Mouse (Mus musculus): ENCODE results near the gene Tle6. TPM values are rescaled to one million over a fixed set of nuclear protein-coding genes. Genes with fewer than 3 reads are reported as not detected.

The Tle6 gene
- total RNA-seq, 1 experiment from 2014 or later = 15.3 TPM

Other genes starting within 250 kb of the Tle6 start
- gene Mfsd12, start 243.6 kb downstream of the Tle6 start, total RNA-seq (2021) = 15.2 and 16.3 TPM in 2 replicates
- 2.0 and 2.1 TPM in 2 replicates for gene 4930404N11Rik, start 235.3 kb downstream of the Tle6 start, total RNA-seq (2021)
- 40.5 and 43.3 TPM in 2 replicates for gene Fzr1, start 222.6 kb downstream of the Tle6 start, total RNA-seq (2021)
- gene Dohh, start 216.6 kb downstream of the Tle6 start, total RNA-seq (2021) = 52.6 and 55.6 TPM in 2 replicates
- gene Gm48551, start 216.6 kb downstream of the Tle6 start, total RNA-seq (2021) = 0.48 and 1.6 TPM in 2 replicates
- 0.64 and 2.1 TPM in 2 replicates for gene Gm48552, start 212.1 kb downstream of the Tle6 start, total RNA-seq (2021)
- gene Smim24, start 208.0 kb downstream of the Tle6 start, total RNA-seq (2021) = 0.94 and 1.9 TPM in 2 replicates
- 90.1 and 104 TPM in 2 replicates for gene Nfic, start 145.4 kb downstream of the Tle6 start, total RNA-seq (2021)
- gene Celf5, start 118.4 kb downstream of the Tle6 start, total RNA-seq (2021) = 0.48 and 0.98 TPM in 2 replicates
- 102 and 107 TPM in 2 replicates for gene Ncln, start 104.7 kb downstream of the Tle6 start, total RNA-seq (2021)
- 2.3 and 7.4 TPM in 2 replicates for gene S1pr4, start 100.9 kb downstream of the Tle6 start, total RNA-seq (2021)
- 0.85 and 1.9 TPM in 2 replicates for gene Gna15, start 76.8 kb downstream of the Tle6 start, total RNA-seq (2021)
- 65.0 and 67.2 TPM in 2 replicates for gene Gna11, start 55.9 kb downstream of the Tle6 start, total RNA-seq (2021)
- 646 and 698 TPM in 2 replicates for gene Aes, start 41.6 kb downstream of the Tle6 start, total RNA-seq (2021)
- gene Tle2, start 26.5 kb downstream of the Tle6 start, total RNA-seq (2021) = 17.8 and 18.1 TPM in 2 replicates
- gene BC025920, start 5.2 kb upstream of the Tle6 start, total RNA-seq (2021) = 2.0 TPM in 2 replicates
- gene Sirt6, start 26.7 kb upstream of the Tle6 start, total RNA-seq (2021) = 22.2 and 24.3 TPM in 2 replicates
- gene Ankrd24, start 27.5 kb upstream of the Tle6 start, total RNA-seq (2021) = 18.1 and 22.5 TPM in 2 replicates
- gene Gm10778, start 48.0 kb upstream of the Tle6 start, total RNA-seq (2021) = 2.1 and 3.3 TPM in 2 replicates
- 6.0 and 8.7 TPM in 2 replicates for gene Zfp433, start 103.8 kb upstream of the Tle6 start, total RNA-seq (2021)
- 2.1 and 3.6 TPM in 2 replicates for gene Gm3055, start 170.1 kb upstream of the Tle6 start, total RNA-seq (2021)
- 1.8 and 2.1 TPM in 2 replicates for gene Gm4767, start 211.1 kb upstream of the Tle6 start, total RNA-seq (2021)